Mouse (Mus musculus) lung, embryonic 14.5 days (tissue): ENCODE results near the gene Rufy4. TPM values are rescaled to one million over a fixed set of nuclear protein-coding genes. Genes with fewer than 3 reads are reported as not detected.

Source experiments
- ATAC-seq: fragments of 200-750 bp; cut with Nextera tagmentation; 2 replicates; pipeline ENCODE4 v1.8.0; 2017; ENCODE audit warnings: mild to moderate bottlenecking, moderate TSS enrichment, moderate library complexity; ENCODE audit not compliant: insufficient read depth
- DNase-seq: peaks from one replicate; pipeline ENCODE4 v3.0.0-alpha.2; 2015
- H3K27ac ChIP-seq: fragments of 300-500 bp; sonication (generic); 2 replicates; pipeline ENCODE4 v1.5.1; 2014; ENCODE audit warnings: low read depth, mild to moderate bottlenecking, moderate library complexity
- H3K27me3 ChIP-seq: fragments of 300-500 bp; sonication (generic); 2 replicates; pipeline ENCODE4 v1.6.1; 2014; ENCODE audit warnings: low read length, control low read depth; ENCODE audit not compliant: insufficient read depth
- H3K36me3 ChIP-seq: fragments of 300-500 bp; sonication (generic); 2 replicates; pipeline ENCODE4 v1.6.1; 2014; ENCODE audit warnings: control low read depth; ENCODE audit not compliant: insufficient read depth
- H3K4me1 ChIP-seq: fragments of 300-500 bp; sonication (generic); 2 replicates; pipeline ENCODE4 v1.6.1; 2014; ENCODE audit warnings: antibody characterized with exemption, control low read depth; ENCODE audit not compliant: insufficient read depth
- H3K4me2 ChIP-seq: fragments of 300-500 bp; sonication (generic); 2 replicates; pipeline ENCODE4 v1.6.1; 2014; ENCODE audit warnings: mild to moderate bottlenecking
- H3K4me3 ChIP-seq: fragments of 300-500 bp; sonication (generic); 2 replicates; pipeline ENCODE4 v1.5.1; 2014; ENCODE audit warnings: low read depth, low read length
- H3K9ac ChIP-seq: fragments of 300-500 bp; sonication (generic); 2 replicates; pipeline ENCODE4 v1.6.1; 2014
- H3K9me3 ChIP-seq: fragments of 300-500 bp; sonication (generic); 2 replicates; pipeline ENCODE4 v1.6.1; 2016; ENCODE audit warnings: low read depth, low read length, control low read depth
- CTCF ChIP-seq: IDR thresholded peaks from 2 replicates; pipeline ENCODE4 v1.5.1; 2016; ENCODE audit warnings: antibody characterized with exemption, low read depth
- WGBS: fragments of 180-500 bp; shearing (Covaris S2); extraction: QIAGEN DNeasy Blood & Tissue Kit; methylation state at CpG from one replicate; pipeline ENCODE4 v1.1.7; 2014; 5-methylcytosine and 5-hydroxymethylcytosine counted together
- polyA plus RNA-seq: library from polyadenylated mRNA; unstranded; fragments of >200 nt; fragmentation: Nextera tagmentation; extraction: Ambion mirVana; gene quantifications from 2 replicates; pipeline ENCODE4 v1.2.1, GENCODE M21; 2014

The Rufy4 gene
- polyA plus RNA-seq, 1 experiment from 2014 or later: 0.39 TPM

GRCm38 (mm10) chr1:74103654-74104353, 21.5 kb upstream of the Rufy4 start:
- Histone ChIP-seq H3K27me3 (peaks cover 8% of the 10 kb centered on the region; the same call in 1 of the 2 replicates), H3K4me1 (peaks cover 16% of the 10 kb centered on the region), H3K9ac (no peak overlapping the region), H3K4me3 (no peak overlapping the region), H3K9me3 (no peaks in the 10 kb centered on the region), H3K27ac (peak overlapping the region; percentile 51), H3K4me2 (0 out of 2 replicates have a peak overlapping the region, but pooled peaks have one; percentile 21), H3K36me3 (no peaks in the 10 kb centered on the region)
- WGBS: 26% methylated on average over 6 of the region's 6 CpGs
- TF ChIP-seq CTCF: no peak
- ATAC-seq (peak; percentile 52), DNase-seq (peak; percentile 60)

GRCm38 (mm10) chr1:74105660-74106059, 19.7 kb upstream of the Rufy4 start:
- H3K27me3 ChIP-seq: peaks cover 1% of the 10 kb centered on the region; the same call in 1 of the 2 replicates
- H3K36me3 ChIP-seq: no peaks in the 10 kb centered on the region
- DNase-seq (no peak), ATAC-seq (no peak)
- no peak overlapping the region for H3K27ac ChIP-seq
- no peak overlapping the region for H3K9ac ChIP-seq
- H3K4me3 ChIP-seq: no peak overlapping the region
- H3K4me1 ChIP-seq: peaks cover 16% of the 10 kb centered on the region
- no peaks in the 10 kb centered on the region for H3K9me3 ChIP-seq
- no peak for TF ChIP-seq CTCF
- no peak overlapping the region for H3K4me2 ChIP-seq
- WGBS: 71% methylated on average over 4 of the region's 4 CpGs

- peaks cover 17% of the 10 kb centered on the region for H3K4me1 ChIP-seq
- no peak overlapping the region for H3K9ac ChIP-seq
- no peak overlapping the region for H3K4me3 ChIP-seq
- no peak overlapping the region for H3K4me2 ChIP-seq
- H3K9me3 ChIP-seq: no peaks in the 10 kb centered on the region
- H3K36me3 ChIP-seq: no peaks in the 10 kb centered on the region
- TF ChIP-seq CTCF: no peak
- DNase-seq (no peak), ATAC-seq (no peak)
- H3K27ac ChIP-seq: no peak overlapping the region
- H3K27me3 ChIP-seq: no peaks in the 10 kb centered on the region; the same call in 1 of the 2 replicates
- WGBS: 68% methylated on average over 6 of the region's 6 CpGs
Observed at GRCm38 (mm10) chr1:74106214-74106613, 19.1 kb upstream of the Rufy4 start.

GRCm38 (mm10) chr1:74107931-74108618, 17.3 kb upstream of the Rufy4 start:
- ATAC-seq (no peak), DNase-seq (no peak)
- 72% methylated on average over 4 of the region's 5 CpGs for WGBS
- Histone ChIP-seq H3K27ac (no peak overlapping the region), H3K4me1 (peaks cover 23% of the 10 kb centered on the region), H3K27me3 (no peaks in the 10 kb centered on the region), H3K9ac (no peak overlapping the region), H3K4me3 (no peak overlapping the region), H3K36me3 (no peaks in the 10 kb centered on the region), H3K4me2 (no peak overlapping the region), H3K9me3 (no peaks in the 10 kb centered on the region)
- TF ChIP-seq CTCF: no peak

- Histone ChIP-seq H3K27ac (no peak overlapping the region), H3K9me3 (no peaks in the 10 kb centered on the region), H3K36me3 (no peaks in the 10 kb centered on the region), H3K4me2 (no peak overlapping the region), H3K27me3 (no peaks in the 10 kb centered on the region), H3K4me3 (no peak overlapping the region), H3K4me1 (peaks cover 10% of the 10 kb centered on the region), H3K9ac (no peak overlapping the region)
- TF ChIP-seq CTCF: no peak
- ATAC-seq: no peak
- WGBS: 39% methylated on average over 2 of the region's 2 CpGs
- no peak for DNase-seq
Observed at GRCm38 (mm10) chr1:74109670-74110069, 15.7 kb upstream of the Rufy4 start.

- H3K4me3 ChIP-seq: no peak overlapping the region
- no peaks in the 10 kb centered on the region for H3K36me3 ChIP-seq
- no peaks in the 10 kb centered on the region for H3K27me3 ChIP-seq
- H3K9me3 ChIP-seq: no peaks in the 10 kb centered on the region
- peak; percentile 20; the same call in 1 of the 2 replicates for ATAC-seq
- 22% methylated on average over 8 of the region's 8 CpGs for WGBS
- H3K4me1 ChIP-seq: peaks cover 10% of the 10 kb centered on the region
- H3K9ac ChIP-seq: no peak overlapping the region
- TF ChIP-seq CTCF: no peak
- H3K27ac ChIP-seq: no peak overlapping the region
- no peak overlapping the region for H3K4me2 ChIP-seq
- peak; percentile 49 for DNase-seq
Observed at GRCm38 (mm10) chr1:74110932-74111695, 14.2 kb upstream of the Rufy4 start.

- no peak overlapping the region for H3K4me3 ChIP-seq
- no peak overlapping the region for H3K27ac ChIP-seq
- no peaks in the 10 kb centered on the region for H3K36me3 ChIP-seq
- H3K27me3 ChIP-seq: no peaks in the 10 kb centered on the region
- WGBS: 46% methylated on average over 6 of the region's 6 CpGs
- peaks cover 10% of the 10 kb centered on the region for H3K4me1 ChIP-seq
- no peak overlapping the region for H3K9ac ChIP-seq
- no peaks in the 10 kb centered on the region for H3K9me3 ChIP-seq
- TF ChIP-seq CTCF: no peak
- H3K4me2 ChIP-seq: no peak overlapping the region
- ATAC-seq (no peak; the same call in 1 of the 2 replicates), DNase-seq (no peak)
Observed at GRCm38 (mm10) chr1:74111696-74112030, 13.7 kb upstream of the Rufy4 start.
